Mouse (Mus musculus) MEL (cell line): ENCODE data around the gene Hmg20a. TPM values are rescaled to one million over a fixed set of nuclear protein-coding genes. Genes with fewer than 3 reads are reported as not detected.

Experiments used
- DNase-seq: peaks from one replicate; pipeline ENCODE4 v3.0.0; 2011; ENCODE audit warnings: low read depth, low spot score
- H3K27ac ChIP-seq: 2 replicates; pipeline ENCODE4 v1.5.1; 2012; ENCODE audit warnings: low read depth, mild to moderate bottlenecking, control low read depth, low read length, moderate library complexity; ENCODE audit not compliant: control insufficient read depth
- H3K27me3 ChIP-seq, 2 experiments: fragments of 150-350 bp in 1 of 2; sonication (generic) in 1 of 2; 2 replicates each; pipeline ENCODE4 v1.6.1; 2012; ENCODE audit warnings: low read length in 2 of 2, mild to moderate bottlenecking in 2 of 2, improper control_type of control experiment in 1 of 2, moderate library complexity in 1 of 2; ENCODE audit not compliant: insufficient read depth in 2 of 2, control insufficient read depth in 1 of 2
- H3K36me3 ChIP-seq, 2 experiments: 2 replicates each; pipeline ENCODE4 v1.6.1; 2012 to 2014; ENCODE audit warnings: low read length in 2 of 2, improper control_type of control experiment in 1 of 2, inconsistent platforms in 1 of 2, mild to moderate bottlenecking in 1 of 2; ENCODE audit not compliant: insufficient read depth in 2 of 2, control insufficient read depth in 1 of 2
- H3K4me1 ChIP-seq, 2 experiments: fragments of 150-350 bp in 1 of 2; sonication (generic) in 1 of 2; 2 replicates each; pipeline ENCODE4 v1.6.1; 2012; ENCODE audit warnings: low read length in 2 of 2, improper control_type of control experiment in 1 of 2, mild to moderate bottlenecking in 1 of 2; ENCODE audit not compliant: insufficient read depth in 2 of 2, control insufficient read depth in 1 of 2
- H3K4me3 ChIP-seq, 2 experiments: fragments of 150-350 bp in 1 of 2; sonication (generic) in 1 of 2; 2 replicates each; pipeline ENCODE4 v1.5.1; 2012; ENCODE audit warnings: low read depth in 2 of 2, low read length in 2 of 2, mild to moderate bottlenecking in 2 of 2, moderate library complexity in 2 of 2, control low read depth in 1 of 2, improper control_type of control experiment in 1 of 2; ENCODE audit not compliant: control insufficient read depth in 1 of 2, insufficient read depth in 1 of 2
- H3K79me2 ChIP-seq: 2 replicates; pipeline ENCODE4 v1.6.1; 2012; ENCODE audit warnings: mild to moderate bottlenecking, low read length, moderate library complexity; ENCODE audit not compliant: control insufficient read depth, poor library complexity, insufficient read depth
- H3K9ac ChIP-seq: 2 replicates; pipeline ENCODE4 v1.6.1; 2012; ENCODE audit warnings: low read depth, mild to moderate bottlenecking, control low read depth, low read length, moderate library complexity; ENCODE audit not compliant: control insufficient read depth, poor library complexity, severe bottlenecking
- H3K9me3 ChIP-seq: fragments of 150-350 bp; sonication (generic); replicated peaks from 2 replicates; pipeline ENCODE4 v1.6.1; 2012; ENCODE audit warnings: mild to moderate bottlenecking, low read length, improper control_type of control experiment, moderate library complexity; ENCODE audit not compliant: insufficient read depth
- BHLHE40 ChIP-seq: IDR thresholded peaks from 2 replicates; pipeline ENCODE4 v1.6.1; 2012; ENCODE audit warnings: low read depth, mild to moderate bottlenecking, inconsistent platforms, low read length, improper control_type of control experiment, borderline replicate concordance
- CHD1 ChIP-seq: IDR thresholded peaks from 2 replicates; pipeline ENCODE4 v1.6.1; 2012; ENCODE audit warnings: low read depth, mild to moderate bottlenecking, inconsistent platforms, low read length, improper control_type of control experiment
- CHD2 ChIP-seq: IDR thresholded peaks from 2 replicates; pipeline ENCODE4 v1.6.1; 2011; ENCODE audit warnings: low read length, improper control_type of control experiment
- CTCF ChIP-seq, 3 experiments: IDR thresholded peaks in 2 of 3; conservative IDR thresholded peaks in 1 of 3; 2 replicates each; pipeline ENCODE4 v1.5.1; 2011 to 2012; ENCODE audit warnings: low read length in 3 of 3, low read depth in 2 of 3, mild to moderate bottlenecking in 2 of 3, improper control_type of control experiment in 1 of 3, inconsistent platforms in 1 of 3, mixed read lengths in 1 of 3, moderate library complexity in 1 of 3; ENCODE audit not compliant: control insufficient read depth in 1 of 3, insufficient read depth in 1 of 3, poor library complexity in 1 of 3, severe bottlenecking in 1 of 3
- E2F4 ChIP-seq: IDR thresholded peaks from 2 replicates; pipeline ENCODE4 v1.6.1; 2011; ENCODE audit warnings: low read depth, low read length, improper control_type of control experiment, borderline replicate concordance
- ETS1 ChIP-seq: IDR thresholded peaks from 2 replicates; pipeline ENCODE4 v1.6.1; 2012; ENCODE audit warnings: low read depth, mild to moderate bottlenecking, inconsistent platforms, low read length, improper control_type of control experiment, moderate library complexity
- GABPA ChIP-seq: IDR thresholded peaks from 2 replicates; pipeline ENCODE4 v1.6.1; 2012; ENCODE audit warnings: low read depth, mild to moderate bottlenecking, inconsistent platforms, low read length, improper control_type of control experiment, moderate library complexity
- GATA1 ChIP-seq: IDR thresholded peaks from 2 replicates; pipeline ENCODE4 v1.6.1; 2011; ENCODE audit warnings: low read depth, low read length, improper control_type of control experiment
- JUND ChIP-seq: IDR thresholded peaks from 2 replicates; pipeline ENCODE4 v1.6.1; 2011; ENCODE audit warnings: low read depth, mild to moderate bottlenecking, improper control_type of control experiment, low read length
- KAT2A ChIP-seq: conservative IDR thresholded peaks from 2 replicates; pipeline ENCODE4 v1.6.1; 2012; ENCODE audit warnings: low read depth, low read length, improper control_type of control experiment, inconsistent platforms
- MAFK ChIP-seq: IDR thresholded peaks from 2 replicates; pipeline ENCODE4 v1.6.1; 2011; ENCODE audit warnings: low read depth, mild to moderate bottlenecking, low read length, improper control_type of control experiment, borderline replicate concordance
- MAX ChIP-seq: IDR thresholded peaks from 2 replicates; pipeline ENCODE4 v1.6.1; 2011; ENCODE audit warnings: low read length, improper control_type of control experiment
- MAZ ChIP-seq: IDR thresholded peaks from 2 replicates; pipeline ENCODE4 v1.6.1; 2012; ENCODE audit warnings: low read depth, mild to moderate bottlenecking, inconsistent platforms, low read length, improper control_type of control experiment
- MEF2A ChIP-seq: IDR thresholded peaks from 2 replicates; pipeline ENCODE4 v1.6.1; 2014; ENCODE audit warnings: low read depth, mild to moderate bottlenecking, inconsistent platforms, low read length, improper control_type of control experiment; ENCODE audit not compliant: poor library complexity, insufficient replicate concordance, severe bottlenecking; ENCODE audit errors: extremely low read depth
- MXI1 ChIP-seq: IDR thresholded peaks from 2 replicates; pipeline ENCODE4 v1.6.1; 2011; ENCODE audit warnings: mild to moderate bottlenecking, low read depth, low read length, improper control_type of control experiment
- MYB ChIP-seq: IDR thresholded peaks from 2 replicates; pipeline ENCODE4 v1.6.1; 2011; ENCODE audit warnings: mild to moderate bottlenecking, low read depth, low read length, improper control_type of control experiment
- MYC ChIP-seq: IDR thresholded peaks from 2 replicates; pipeline ENCODE4 v1.6.1; 2011; ENCODE audit warnings: low read depth, mild to moderate bottlenecking, low read length, improper control_type of control experiment, moderate library complexity
- NELFE ChIP-seq: IDR thresholded peaks from 2 replicates; pipeline ENCODE4 v1.6.1; 2011; ENCODE audit warnings: low read depth, low read length, improper control_type of control experiment
- POLR2AphosphoS5 ChIP-seq: IDR thresholded peaks from 2 replicates; pipeline ENCODE4 v1.6.1; 2012; ENCODE audit warnings: low read depth, borderline replicate concordance, mild to moderate bottlenecking, inconsistent platforms, low read length, moderate library complexity, mixed read lengths
- RCOR1 ChIP-seq: IDR thresholded peaks from 2 replicates; pipeline ENCODE4 v1.6.1; 2012; ENCODE audit warnings: low read depth, mild to moderate bottlenecking, inconsistent platforms, low read length, improper control_type of control experiment
- SMC3 ChIP-seq: IDR thresholded peaks from 2 replicates; pipeline ENCODE4 v1.6.1; 2011; ENCODE audit warnings: low read depth, low read length, improper control_type of control experiment
- UBTF ChIP-seq: IDR thresholded peaks from 2 replicates; pipeline ENCODE4 v1.6.1; 2012; ENCODE audit warnings: low read depth, mild to moderate bottlenecking, inconsistent platforms, low read length, improper control_type of control experiment, moderate library complexity, borderline replicate concordance; ENCODE audit not compliant: insufficient read depth
- ZMIZ1 ChIP-seq: IDR thresholded peaks from 2 replicates; pipeline ENCODE4 v1.6.1; 2012; ENCODE audit warnings: low read depth, mild to moderate bottlenecking, inconsistent platforms, low read length, improper control_type of control experiment, moderate library complexity
- polyA plus RNA-seq, 2 experiments: library from polyadenylated mRNA; stranded (reverse) in 1 of 2; unstranded in 1 of 2; fragments of >175 nt in 1 of 2; fragments of >200 nt in 1 of 2; gene quantifications; 2 replicates each; pipeline versions ENCODE4 v1.2.1 to v1.2.4; 2012; ENCODE audit warnings: low replicate concordance in 2 of 2, low read depth in 1 of 2; ENCODE audit not compliant: insufficient read length in 2 of 2, insufficient read depth in 1 of 2, missing spikeins in 1 of 2
- total RNA-seq: library from RNA; depleted of rRNA; stranded (reverse); fragments of 300-350 nt; gene quantifications from 2 replicates; pipeline ENCODE4 v1.2.3, GENCODE M21; 2012

The Hmg20a gene
- total and polyA plus RNA-seq, 3 experiments: 12.6 to 23.6 TPM; not detected in 1

DNA sequence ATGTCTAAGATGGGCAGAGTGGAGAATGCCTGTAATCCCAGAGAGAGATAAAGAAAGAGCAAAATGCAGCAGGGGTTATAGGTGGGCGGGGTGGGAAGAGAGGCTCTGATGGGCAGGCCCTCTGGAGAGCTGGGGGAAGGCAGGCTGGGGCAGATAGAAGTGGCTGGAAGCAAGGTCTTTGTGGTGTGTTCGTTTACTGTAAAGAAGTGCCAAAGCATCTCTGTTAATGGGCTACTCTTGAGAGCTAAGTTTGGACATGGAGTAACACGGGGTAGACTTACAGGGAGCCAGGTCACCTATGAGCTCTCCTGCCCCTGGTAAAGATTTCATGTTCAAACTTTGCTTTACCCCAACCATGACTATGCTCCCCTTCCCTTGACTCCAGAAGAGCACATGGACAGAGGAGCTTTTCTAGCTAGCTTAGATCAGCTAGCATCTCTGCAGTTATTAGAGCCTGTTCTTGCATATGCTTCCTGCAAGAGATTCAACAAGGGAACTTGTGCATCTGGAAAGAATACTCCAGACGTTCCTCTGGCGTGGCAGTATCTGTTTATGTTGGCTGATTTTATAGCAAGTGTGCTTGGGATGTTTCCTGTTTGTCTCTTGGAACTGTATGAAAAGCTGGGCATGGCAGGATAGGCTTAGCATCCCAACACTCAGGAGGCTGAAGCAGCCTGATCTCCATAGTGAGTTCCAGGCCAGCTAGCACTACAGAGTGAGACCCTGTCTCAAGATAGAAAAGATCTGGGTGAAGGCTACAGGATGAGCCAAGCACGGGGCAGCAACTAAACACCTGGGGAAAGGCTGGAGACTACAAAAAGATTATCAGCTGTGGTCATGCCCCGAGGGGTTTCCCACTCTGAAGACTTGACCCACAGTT lies 85.5 kb downstream of the Hmg20a start:
- Histone ChIP-seq H3K4me3 (no peak overlapping the region), H3K27me3 (no peaks in the 10 kb centered on the region), H3K36me3 (peaks cover 0 to 2% of the 10 kb centered on the region in 2 experiments; a peak in 2 of 4 replicates), H3K27ac (no peak overlapping the region), H3K9ac (no peak overlapping the region), H3K9me3 (no peaks in the 10 kb centered on the region), H3K4me1 (peaks cover 0 to 5% of the 10 kb centered on the region in 2 experiments; a peak in 2 of 4 replicates), H3K79me2 (no peaks in the 10 kb centered on the region)
- no peak for TF ChIP-seq BHLHE40
- TF ChIP-seq MAFK: no peak
- TF ChIP-seq ZMIZ1: no peak
- no peak for TF ChIP-seq KAT2A
- no peak for DNase-seq

GRCm38 (mm10) chr9:56504511-56504910 lies 86.1 kb downstream of the Hmg20a start:
- TF ChIP-seq ETS1: no peak
- TF ChIP-seq UBTF: no peak
- TF ChIP-seq GABPA: no peak
- TF ChIP-seq NELFE: no peak
- no peak for TF ChIP-seq BHLHE40
- TF ChIP-seq ZMIZ1: no peak
- TF ChIP-seq MXI1: no peak
- no peak for TF ChIP-seq CHD2
- no peaks in the 10 kb centered on the region for H3K9me3 ChIP-seq
- no peaks in the 10 kb centered on the region for H3K27me3 ChIP-seq
- H3K4me3 ChIP-seq: no peak overlapping the region
- no peak overlapping the region for H3K27ac ChIP-seq
- H3K36me3 ChIP-seq: peaks cover 0 to 2% of the 10 kb centered on the region in 2 experiments; a peak in 2 of 4 replicates
- no peak for DNase-seq
- no peak overlapping the region for H3K9ac ChIP-seq
- no peaks in the 10 kb centered on the region for H3K79me2 ChIP-seq
- H3K4me1 ChIP-seq: peaks cover 0 to 8% of the 10 kb centered on the region in 2 experiments; a peak in 2 of 4 replicates

DNA sequence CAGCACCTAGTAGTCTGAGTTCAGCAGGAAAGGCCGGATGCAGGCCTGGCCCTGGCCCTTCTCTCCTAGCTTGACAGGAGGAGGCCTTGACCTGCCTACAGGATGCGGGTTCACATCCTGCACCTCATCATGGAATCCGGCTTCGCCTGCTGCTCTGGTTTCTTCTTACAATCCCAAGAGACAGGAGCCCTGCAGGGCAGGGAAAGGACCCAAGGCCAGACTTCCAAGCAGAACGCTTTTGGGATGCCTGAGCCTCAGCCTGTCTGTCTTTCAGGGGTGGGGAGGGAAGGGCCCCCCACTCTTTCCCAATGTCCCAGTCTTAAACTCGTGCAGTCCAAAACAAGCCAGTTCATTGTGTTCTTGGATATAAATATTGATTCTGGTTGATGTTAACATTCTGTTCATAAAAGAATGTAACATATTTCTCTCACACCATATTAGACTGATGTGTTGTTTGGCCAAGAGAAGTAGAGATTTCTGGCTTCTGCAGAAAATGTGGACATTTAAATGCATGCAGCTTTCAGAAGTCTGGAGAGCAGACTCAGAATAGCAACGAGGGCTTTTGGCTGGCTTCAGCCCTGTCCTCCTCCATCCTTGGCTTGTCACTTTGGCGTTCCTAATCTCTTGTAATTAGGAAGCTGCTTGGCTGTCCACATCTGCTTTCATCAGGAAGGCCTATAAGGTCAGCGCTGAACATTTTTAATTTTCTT lies 86.8 kb downstream of the Hmg20a start:
- Histone ChIP-seq H3K4me3 (no peak overlapping the region), H3K27me3 (no peaks in the 10 kb centered on the region), H3K9me3 (no peaks in the 10 kb centered on the region), H3K36me3 (peaks cover 0 to 2% of the 10 kb centered on the region in 2 experiments; a peak in 2 of 4 replicates), H3K9ac (no peak overlapping the region; the same call in 1 of the 2 replicates), H3K27ac (no peak overlapping the region), H3K79me2 (no peaks in the 10 kb centered on the region), H3K4me1 (peaks cover 0 to 8% of the 10 kb centered on the region in 2 experiments; a peak in 2 of 4 replicates)
- no peak for DNase-seq
- TF ChIP-seq JUND (no peak), BHLHE40 (no peak), MEF2A (no peak), GATA1 (no peak), CHD1 (no peak), CTCF (IDR thresholded peaks at IDR 0.05 in 2 of 3, conservative IDR thresholded peaks at IDR 0.05 in 1 of 3; ENCODE audit: control insufficient read depth in 1 of 3, insufficient read depth in 1 of 3, low read depth in 2 of 3, low read length in 3 of 3, poor library complexity in 1 of 3, severe bottlenecking in 1 of 3) (no peak), MAX (no peak), RCOR1 (no peak), SMC3 (no peak), MAZ (no peak), ZMIZ1 (no peak), MAFK (no peak), POLR2AphosphoS5 (no peak), MYB (no peak), MYC (no peak), E2F4 (no peak)
